Mouse (Mus musculus) lung, postnatal 0 days (tissue): ENCODE data around the gene Gnao1. TPM values are rescaled to one million over a fixed set of nuclear protein-coding genes. Genes with fewer than 3 reads are reported as not detected.
A peak's percentile ranks its signal among the peaks of the same experiment; 100 is the strongest.

Experiments used
- ATAC-seq: fragments of 200-750 bp; cut with Nextera tagmentation; 2 replicates; pipeline ENCODE4 v1.8.0; 2017; ENCODE audit warnings: moderate library complexity
- DNase-seq: peaks from one replicate; pipeline ENCODE4 v3.0.0-alpha.2; 2016; ENCODE audit warnings: low spot score
- H3K27ac ChIP-seq: fragments of 300-500 bp; sonication (generic); 2 replicates; pipeline ENCODE4 v1.5.1; 2014; ENCODE audit warnings: antibody characterized with exemption, mild to moderate bottlenecking, low read length, mixed read lengths
- H3K27me3 ChIP-seq: fragments of 300-500 bp; sonication (generic); replicated peaks from 2 replicates; pipeline ENCODE4 v1.6.1; 2014; ENCODE audit warnings: low read length, mixed read lengths; ENCODE audit not compliant: insufficient read depth
- H3K36me3 ChIP-seq: fragments of 300-500 bp; sonication (generic); 2 replicates; pipeline ENCODE4 v1.6.1; 2014; ENCODE audit warnings: low read length, mixed read lengths; ENCODE audit not compliant: insufficient read depth
- H3K4me1 ChIP-seq: fragments of 300-500 bp; sonication (generic); 2 replicates; pipeline ENCODE4 v1.6.1; 2014; ENCODE audit warnings: antibody characterized with exemption, low read depth, low read length, mixed read lengths; ENCODE audit not compliant: insufficient read depth
- H3K4me2 ChIP-seq: fragments of 300-500 bp; sonication (generic); replicated peaks from 2 replicates; pipeline ENCODE4 v1.6.1; 2014; ENCODE audit warnings: low read depth, mild to moderate bottlenecking, low read length, moderate library complexity, mixed read lengths
- H3K4me3 ChIP-seq: fragments of 300-500 bp; sonication (generic); 2 replicates; pipeline ENCODE4 v1.5.1; 2014; ENCODE audit warnings: low read depth, low read length
- H3K9ac ChIP-seq: fragments of 300-500 bp; sonication (generic); replicated peaks from 2 replicates; pipeline ENCODE4 v1.6.1; 2014; ENCODE audit warnings: low read depth, mild to moderate bottlenecking
- H3K9me3 ChIP-seq: fragments of 300-500 bp; sonication (generic); 2 replicates; pipeline ENCODE4 v1.6.1; 2016; ENCODE audit warnings: low read length, mixed read lengths
- CTCF ChIP-seq: IDR thresholded peaks from 2 replicates; pipeline ENCODE4 v1.5.1; 2016; ENCODE audit warnings: antibody characterized with exemption, mild to moderate bottlenecking
- EP300 ChIP-seq: IDR thresholded peaks from 2 replicates; pipeline ENCODE4 v1.6.1; 2016; ENCODE audit warnings: antibody characterized with exemption, mild to moderate bottlenecking, control low read depth
- WGBS: fragments of 180-500 bp; shearing (Covaris S2); extraction: QIAGEN DNeasy Blood & Tissue Kit; methylation state at CpG from one replicate; pipeline ENCODE4 v1.1.7; 2014; 5-methylcytosine and 5-hydroxymethylcytosine counted together
- polyA plus RNA-seq: library from polyadenylated mRNA; unstranded; fragments of >200 nt; fragmentation: Nextera tagmentation; extraction: Ambion mirVana; gene quantifications from 2 replicates; pipeline ENCODE4 v1.2.1, GENCODE M21; 2015

Gene Gnao1
- polyA plus RNA-seq, 1 experiment from 2014 or later = 5.9 TPM

DNA sequence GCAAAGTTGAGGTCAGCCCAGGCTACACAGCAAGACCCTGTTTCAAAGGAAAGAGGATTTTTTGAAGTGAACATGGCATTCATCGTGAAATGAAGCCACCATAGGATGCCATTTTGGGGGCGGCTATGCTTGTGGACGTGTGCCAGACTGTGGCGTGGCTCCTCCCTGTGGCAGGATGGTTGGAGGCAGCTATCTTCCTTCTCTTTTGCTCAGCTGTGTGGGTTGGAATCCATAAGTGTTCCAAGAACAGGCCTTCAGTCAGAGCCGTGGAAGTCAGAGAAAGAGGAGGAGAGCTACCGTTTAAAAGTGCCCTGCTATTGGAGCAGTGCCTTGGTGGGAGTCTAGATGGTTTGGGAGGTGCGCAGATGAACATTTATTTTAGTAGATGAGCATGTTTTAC, 74.5 kb downstream of the Gnao1 start:
- DNase-seq (no peak), ATAC-seq (no peak)
- Histone ChIP-seq H3K4me2 (no peak overlapping the region), H3K4me3 (no peak overlapping the region), H3K27ac (no peak overlapping the region), H3K4me1 (no peaks in the 10 kb centered on the region), H3K9ac (no peak overlapping the region), H3K27me3 (no peaks in the 10 kb centered on the region), H3K36me3 (no peaks in the 10 kb centered on the region), H3K9me3 (no peaks in the 10 kb centered on the region)
- TF ChIP-seq EP300 (no peak), CTCF (no peak)
- WGBS = 81% methylated on average over 7 of the region's 7 CpGs

DNA sequence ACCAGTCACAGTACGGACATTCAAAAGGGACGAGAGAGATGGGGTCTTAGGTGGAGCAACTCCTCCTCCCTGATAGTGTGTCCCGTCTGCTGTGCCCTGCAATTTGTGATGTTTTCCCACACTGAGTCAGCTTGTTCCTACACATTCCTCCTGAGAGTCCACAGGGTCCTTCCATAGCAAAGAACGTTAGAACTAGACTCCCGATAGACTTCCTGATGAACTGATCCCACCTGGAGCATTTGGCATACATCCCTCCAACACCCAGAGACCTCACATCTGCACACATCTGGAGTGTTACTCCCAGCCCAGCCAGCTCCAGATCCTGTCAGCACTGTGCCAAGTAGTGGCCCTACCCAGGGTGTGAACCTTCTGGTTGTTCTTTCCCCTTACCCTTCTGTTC, 76.4 kb downstream of the Gnao1 start:
- WGBS = 76% methylated on average over 5 of the region's 5 CpGs
- no peak overlapping the region for H3K4me2 ChIP-seq
- TF ChIP-seq EP300 (no peak), CTCF (no peak)
- H3K27ac ChIP-seq = no peak overlapping the region
- ATAC-seq (no peak), DNase-seq (no peak)
- H3K27me3 ChIP-seq = no peaks in the 10 kb centered on the region
- no peaks in the 10 kb centered on the region for H3K4me1 ChIP-seq
- no peaks in the 10 kb centered on the region for H3K36me3 ChIP-seq
- H3K9me3 ChIP-seq = no peaks in the 10 kb centered on the region
- no peak overlapping the region for H3K9ac ChIP-seq
- H3K4me3 ChIP-seq = no peak overlapping the region

DNA sequence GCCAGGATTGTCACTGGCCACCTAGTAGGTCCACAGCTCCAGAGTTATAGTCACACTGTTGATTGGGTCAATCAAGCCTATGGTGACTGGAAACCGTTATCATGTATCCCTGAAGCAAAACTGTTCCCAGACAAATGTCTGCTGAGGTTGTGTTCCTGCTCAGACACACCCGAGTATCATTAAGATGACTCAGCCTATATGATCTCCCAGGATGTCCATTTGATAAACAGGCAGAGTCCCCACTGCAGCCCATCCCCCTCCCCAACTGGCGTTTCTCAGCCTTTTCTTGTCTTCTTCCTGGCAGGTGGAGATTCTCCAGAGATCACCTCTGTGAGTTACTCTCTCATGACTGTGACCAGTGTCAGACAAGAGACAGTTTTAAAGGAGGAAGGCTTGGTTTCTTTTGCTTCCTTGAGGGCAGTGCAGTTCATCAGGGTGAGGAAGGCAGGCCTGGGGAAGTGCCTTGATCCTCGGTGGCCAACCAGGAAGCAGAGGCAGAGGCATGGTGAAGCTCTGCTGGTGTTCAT, 78.4 kb downstream of the Gnao1 start:
- no peak for TF ChIP-seq EP300
- no peak for TF ChIP-seq CTCF

DNA sequence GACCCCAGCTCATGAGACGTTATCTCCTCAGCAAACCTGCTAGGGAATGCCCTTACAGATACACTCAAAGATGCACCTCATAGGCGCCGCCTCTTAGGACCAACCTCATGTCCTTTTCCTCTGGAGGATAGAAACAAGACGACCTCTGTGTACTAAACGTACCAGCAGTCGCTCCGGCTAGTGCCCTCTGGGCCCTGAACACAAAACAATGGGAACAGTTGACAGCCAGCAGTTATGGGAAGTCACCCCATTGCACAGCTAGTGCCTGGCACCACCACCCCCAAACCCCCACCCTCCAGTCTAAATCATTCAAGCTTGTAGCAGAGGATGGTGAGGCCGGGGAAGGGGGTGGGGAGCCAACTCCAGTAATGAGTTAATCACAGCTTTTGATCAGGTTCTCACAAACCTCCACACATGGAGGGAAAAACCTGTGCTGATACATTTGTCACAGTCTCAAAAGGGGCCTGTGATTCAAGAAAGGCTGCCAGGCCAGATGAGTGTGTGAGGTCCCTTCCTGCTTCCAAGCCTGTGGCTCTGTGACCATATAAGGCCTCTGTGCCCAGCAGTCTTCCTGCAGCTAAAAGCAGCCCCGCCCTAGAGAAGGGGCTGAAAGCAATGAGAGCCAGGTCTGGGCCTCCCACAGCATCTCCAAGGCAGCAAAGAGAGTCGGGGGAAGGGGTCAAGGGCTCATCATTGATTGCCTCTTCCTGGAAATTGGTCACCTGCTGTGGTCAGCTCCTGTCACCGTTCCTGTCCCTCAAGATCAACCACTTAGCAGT, 79.1 kb downstream of the Gnao1 start:
- 55% methylated on average over 11 of the region's 11 CpGs for WGBS
- Histone ChIP-seq H3K4me2 (no peak overlapping the region), H3K4me1 (no peaks in the 10 kb centered on the region), H3K36me3 (no peaks in the 10 kb centered on the region), H3K27me3 (no peaks in the 10 kb centered on the region), H3K9me3 (no peaks in the 10 kb centered on the region), H3K27ac (no peak overlapping the region), H3K4me3 (no peak overlapping the region), H3K9ac (no peak overlapping the region)
- peak; percentile 45 for DNase-seq
- ATAC-seq = peak; percentile 77
- no peak for TF ChIP-seq CTCF
- no peak for TF ChIP-seq EP300

More for the DNA sequence above, 78.4 kb downstream of the Gnao1 start:
- DNase-seq = no peak
- Histone ChIP-seq H3K4me1 (no peaks in the 10 kb centered on the region), H3K27me3 (no peaks in the 10 kb centered on the region), H3K9me3 (no peaks in the 10 kb centered on the region), H3K9ac (no peak overlapping the region), H3K27ac (no peak overlapping the region), H3K4me2 (no peak overlapping the region), H3K4me3 (no peak overlapping the region), H3K36me3 (no peaks in the 10 kb centered on the region)
- WGBS = 49% methylated on average over 4 of the region's 4 CpGs
- ATAC-seq = no peak; the same call in 1 of the 2 replicates

DNA sequence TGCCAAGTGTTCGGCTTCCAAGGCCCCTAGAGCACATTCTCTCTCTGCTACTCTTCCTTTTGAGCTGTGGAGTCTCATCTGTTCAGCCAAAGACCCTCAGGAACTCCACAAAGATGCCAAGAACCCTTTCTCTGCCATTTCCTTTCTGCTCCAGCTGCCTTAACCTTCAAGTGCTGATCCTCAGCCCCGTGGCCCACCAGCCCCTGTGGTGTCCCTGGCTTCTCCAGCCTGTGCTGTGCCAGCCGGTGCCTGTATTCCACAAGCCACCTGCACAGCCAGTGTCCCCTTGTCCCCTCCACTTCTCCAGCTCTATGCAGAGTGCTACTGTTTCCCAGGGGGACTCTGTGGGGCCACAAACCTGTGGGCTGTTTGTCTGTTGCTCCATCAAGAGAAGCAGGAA, 83.8 kb downstream of the Gnao1 start:
- Histone ChIP-seq H3K9ac (no peak overlapping the region), H3K4me3 (no peak overlapping the region), H3K9me3 (no peaks in the 10 kb centered on the region; the same call in 1 of the 2 replicates), H3K36me3 (no peaks in the 10 kb centered on the region), H3K4me2 (no peak overlapping the region), H3K27ac (no peak overlapping the region), H3K27me3 (no peaks in the 10 kb centered on the region), H3K4me1 (no peaks in the 10 kb centered on the region)
- ATAC-seq (no peak), DNase-seq (no peak)
- TF ChIP-seq CTCF (no peak), EP300 (no peak)
- 63% methylated on average over 3 of the region's 3 CpGs for WGBS

DNA sequence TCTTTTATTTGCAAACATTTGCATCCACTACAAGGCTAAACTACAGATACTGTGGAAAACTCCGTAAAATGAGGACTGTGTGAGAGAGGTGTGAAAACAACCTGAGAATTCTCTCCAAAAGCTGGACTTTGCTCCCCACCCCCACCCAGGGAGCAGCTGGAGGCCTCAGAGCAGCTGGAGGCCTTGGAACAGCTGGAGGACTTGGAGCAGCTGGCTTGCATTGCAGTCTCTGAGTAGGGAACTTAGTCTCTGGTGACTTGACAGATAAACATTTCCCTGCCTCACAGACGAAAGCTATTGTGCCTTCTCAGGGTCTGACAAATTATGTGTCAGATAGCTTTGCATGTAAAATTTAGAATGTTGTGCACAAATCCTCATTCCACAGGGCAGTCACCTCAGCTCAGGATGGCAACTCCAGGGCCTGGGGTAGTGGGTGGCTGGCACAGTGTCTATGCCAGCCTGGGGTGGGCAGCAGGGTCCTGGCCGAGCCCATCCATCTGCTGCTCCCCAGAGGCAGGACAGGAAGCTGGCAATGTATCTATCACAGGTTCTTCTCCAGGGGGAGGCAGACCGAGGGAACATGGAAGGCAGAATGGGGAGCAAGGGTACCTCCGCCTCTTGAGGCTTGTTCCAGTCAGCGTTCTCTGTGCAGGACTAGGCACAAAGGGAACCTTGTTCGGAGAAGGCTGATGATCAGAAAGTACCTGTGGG, 87.2 kb downstream of the Gnao1 start:
- no peak for TF ChIP-seq CTCF
- no peak for TF ChIP-seq EP300
- Histone ChIP-seq H3K27ac (no peak overlapping the region), H3K4me2 (no peak overlapping the region), H3K36me3 (no peaks in the 10 kb centered on the region), H3K4me1 (no peaks in the 10 kb centered on the region), H3K4me3 (no peak overlapping the region), H3K27me3 (no peaks in the 10 kb centered on the region), H3K9me3 (no peaks in the 10 kb centered on the region; the same call in 1 of the 2 replicates), H3K9ac (no peak overlapping the region)
- DNase-seq (no peak), ATAC-seq (no peak)
- 60% methylated on average over 7 of the region's 7 CpGs for WGBS
